In the genomic region with DNA sequence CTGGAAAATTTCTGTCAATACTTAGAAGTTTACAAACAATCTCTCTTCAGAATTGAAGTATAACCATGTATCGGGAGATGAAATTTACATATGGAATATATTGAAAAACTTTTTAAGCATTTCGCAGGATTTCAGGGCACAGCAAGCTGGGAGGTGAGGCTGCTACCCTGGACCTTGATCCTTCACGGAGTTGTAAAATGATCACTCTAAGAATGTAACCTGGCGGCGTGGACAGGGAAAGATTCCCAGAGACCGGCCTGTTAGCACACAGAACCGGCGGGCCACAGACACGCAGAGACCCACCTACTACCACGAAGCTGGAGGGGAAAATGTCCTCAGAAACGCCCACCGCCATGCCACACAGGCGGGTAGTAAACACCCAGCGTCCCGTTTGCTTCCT, we compare ENCODE assay signal across 25 mouse cellular contexts. TPM values are rescaled to one million over a fixed set of nuclear protein-coding genes. Genes with fewer than 3 reads are reported as not detected.
DNase-seq lines count a peak whose midpoint lies in the region; ATAC-seq lines count a peak whose summit lies in the region.
"Had no signal": no experiment of that assay in that cellular context is flagged by ENCODE, and none has a peak within 500 bp of the region (broad histone marks: within the 10 kb centered on the region; RNA-seq: fewer than 3 reads in every experiment).

No protein-coding gene starts in this region.

- peak overlapping the region; percentile 15; the same call in 1 of the 2 replicates for H3K4me2 ChIP-seq in limb, embryonic 12.5 days
- H3K4me2 ChIP-seq in stomach, embryonic 16.5 days (ENCODE audit: low read depth, low read length), result 0 out of 2 replicates have a peak overlapping the region, but pooled peaks have one; percentile 11
- H3K4me2 ChIP-seq: forebrain, embryonic 12.5 days; limb, embryonic 13.5 days; liver, embryonic 11.5 days; midbrain, embryonic 12.5 days had no signal

- no peak for DNase-seq in heart, embryonic 10.5 days (ENCODE audit: low spot score)
- no peak for DNase-seq in heart, adult 8-10 months (ENCODE audit: low spot score)
- no peak for DNase-seq in limb, embryonic 10.5 days (ENCODE audit: low spot score)
- DNase-seq in ZHBTc4 (ENCODE audit: low read depth, low spot score), result peak; percentile 10
- no peak for DNase-seq in thymus, postnatal 36 days
- DNase-seq: cerebellum, adult 18-20 months; cerebellum, postnatal 10 days; forebrain, postnatal 0 days; kidney, adult 11 months; kidney, postnatal 14 days; layer of hippocampus, adult 9-11 months; lung, postnatal 36 days; retina, postnatal 1 day; right cerebral cortex, postnatal 25 days; thymus, adult 2 months; thymus, postnatal 4 days had no signal

- 56% methylated on average over 15 of the region's 15 CpGs for WGBS in heart, embryonic 10.5 days
- whole genome bisulfite sequencing in limb, embryonic 12.5 days, result 62% methylated on average over 15 of the region's 15 CpGs
- WGBS in limb, embryonic 10.5 days, result 60% methylated on average over 15 of the region's 15 CpGs
- WGBS in stomach, embryonic 16.5 days, result 65% methylated on average over 15 of the region's 15 CpGs

- H3K27ac ChIP-seq in heart, embryonic 10.5 days, result peak overlapping the region; percentile 52; the same call in 1 of the 2 replicates
- H3K27ac ChIP-seq in limb, embryonic 12.5 days, result no peak overlapping the region
- no peak overlapping the region for H3K27ac ChIP-seq in limb, embryonic 10.5 days
- H3K27ac ChIP-seq in stomach, embryonic 16.5 days (ENCODE audit: low read length), result no peak overlapping the region
- H3K27ac ChIP-seq: forebrain, embryonic 12.5 days; limb, embryonic 13.5 days; midbrain, embryonic 12.5 days had no signal

- ATAC-seq in limb, embryonic 12.5 days (ENCODE audit: insufficient number of reproducible peaks, insufficient read depth, low FRiP score, low TSS enrichment, low read depth), result no peak
- ATAC-seq in stomach, embryonic 16.5 days (ENCODE audit: insufficient read depth, low FRiP score), result no peak
- ATAC-seq: activated CD4-positive, CD25-positive, alpha-beta regulatory T cell, adult 4 months; forebrain, postnatal 0 days; hindbrain, embryonic 16.5 days had no signal

- H3K27me3 ChIP-seq in heart, embryonic 10.5 days (ENCODE audit: insufficient read depth, poor library complexity, severe bottlenecking), result peaks cover 4% of the 10 kb centered on the region; the same call in 1 of the 2 replicates
- no peaks in the 10 kb centered on the region for H3K27me3 ChIP-seq in limb, embryonic 12.5 days
- no peaks in the 10 kb centered on the region for H3K27me3 ChIP-seq in limb, embryonic 10.5 days (ENCODE audit: low read depth, poor library complexity, severe bottlenecking)
- H3K27me3 ChIP-seq in stomach, embryonic 16.5 days (ENCODE audit: control insufficient read depth, insufficient read depth, low read length), result no peaks in the 10 kb centered on the region
- H3K27me3 ChIP-seq: limb, embryonic 13.5 days; midbrain, embryonic 12.5 days had no signal

- no peak overlapping the region for H3K4me3 ChIP-seq in heart, embryonic 10.5 days
- no peak overlapping the region for H3K4me3 ChIP-seq in limb, embryonic 12.5 days (replicated peaks)
- no peak overlapping the region for H3K4me3 ChIP-seq in limb, embryonic 10.5 days
- H3K4me3 ChIP-seq in stomach, embryonic 16.5 days (replicated peaks; ENCODE audit: low read length), result no peak overlapping the region
- H3K4me3 ChIP-seq: erythroblast, embryonic 14.5 days; forebrain, embryonic 12.5 days; limb, embryonic 13.5 days; midbrain, embryonic 12.5 days had no signal

- H3K9ac ChIP-seq in limb, embryonic 12.5 days (replicated peaks), result no peak overlapping the region
- no peak overlapping the region for H3K9ac ChIP-seq in stomach, embryonic 16.5 days (ENCODE audit: low read length)
- H3K9ac ChIP-seq: forebrain, embryonic 12.5 days; forebrain, postnatal 0 days; limb, embryonic 13.5 days; midbrain, embryonic 12.5 days had no signal

- H3K36me3 ChIP-seq in heart, embryonic 10.5 days, result no peaks in the 10 kb centered on the region
- H3K36me3 ChIP-seq in limb, embryonic 12.5 days, result no peaks in the 10 kb centered on the region
- no peaks in the 10 kb centered on the region for H3K36me3 ChIP-seq in limb, embryonic 10.5 days
- no peaks in the 10 kb centered on the region for H3K36me3 ChIP-seq in stomach, embryonic 16.5 days (ENCODE audit: control insufficient read depth, insufficient read depth, low read length)
- H3K36me3 ChIP-seq: forebrain, embryonic 12.5 days; limb, embryonic 13.5 days; midbrain, embryonic 12.5 days had no signal

- peaks cover 30% of the 10 kb centered on the region for H3K4me1 ChIP-seq in heart, embryonic 10.5 days
- H3K4me1 ChIP-seq in limb, embryonic 12.5 days (replicated peaks), result peaks cover 21% of the 10 kb centered on the region
- peaks cover 34% of the 10 kb centered on the region for H3K4me1 ChIP-seq in limb, embryonic 10.5 days
- H3K4me1 ChIP-seq in stomach, embryonic 16.5 days (ENCODE audit: control insufficient read depth, insufficient read depth, low read length), result no peaks in the 10 kb centered on the region

- no peaks in the 10 kb centered on the region for H3K9me3 ChIP-seq in heart, embryonic 10.5 days
- no peaks in the 10 kb centered on the region for H3K9me3 ChIP-seq in limb, embryonic 12.5 days
- no peaks in the 10 kb centered on the region for H3K9me3 ChIP-seq in limb, embryonic 10.5 days (replicated peaks)
- no peaks in the 10 kb centered on the region for H3K9me3 ChIP-seq in stomach, embryonic 16.5 days (replicated peaks; ENCODE audit: control insufficient read depth, low read length)
- H3K9me3 ChIP-seq: forebrain, embryonic 12.5 days; limb, embryonic 13.5 days; midbrain, embryonic 12.5 days had no signal

RNA-seq across cellular contexts. Expression of gene Map1b, which starts 41.5 kb away (rescaled TPM):
- 164 and 186 TPM in 2 replicates for polyA plus RNA-seq in heart, embryonic 10.5 days (2016; fragmentation: Nextera tagmentation; extraction: Ambion mirVana)
- total RNA-seq in heart, adult 8-10 months (2022), result 10 to 100 TPM in 2 of 4 experiments, 1 to 10 TPM in 2; 7.3 to 14.4 (median 10.7) TPM
- 118 and 137 TPM in 2 replicates for polyA plus RNA-seq in limb, embryonic 12.5 days (2016; fragmentation: Nextera tagmentation; extraction: Ambion mirVana)
- polyA plus RNA-seq in limb, embryonic 10.5 days (2016; fragmentation: Nextera tagmentation; extraction: Ambion mirVana), result 60.1 and 64.6 TPM in 2 replicates
- 126 and 134 TPM in 2 replicates for polyA plus RNA-seq in stomach, embryonic 16.5 days (2015; fragmentation: Nextera tagmentation; extraction: Ambion mirVana)
- polyA plus RNA-seq: erythroblast, embryonic 14.5 days had no signal
